Mouse (Mus musculus) liver, embryonic 16.5 days (tissue): ENCODE measurements around the gene Spg7. TPM values are rescaled to one million over a fixed set of nuclear protein-coding genes. Genes with fewer than 3 reads are reported as not detected.

Source experiments
- ATAC-seq: fragments of 200-750 bp; cut with Nextera tagmentation; 2 replicates; pipeline ENCODE4 v1.8.0; 2017; ENCODE audit warnings: low read depth, mild to moderate bottlenecking, moderate number of reproducible peaks, moderate library complexity
- H3K27ac ChIP-seq: fragments of 300-500 bp; sonication (generic); 2 replicates; pipeline ENCODE4 v1.5.1; 2014; ENCODE audit warnings: mild to moderate bottlenecking, low read length
- H3K27me3 ChIP-seq: fragments of 300-500 bp; sonication (generic); 2 replicates; pipeline ENCODE4 v1.6.1; 2014; ENCODE audit warnings: low read depth, low read length, mixed read lengths; ENCODE audit not compliant: control insufficient read depth, insufficient read depth
- H3K36me3 ChIP-seq: fragments of 300-500 bp; sonication (generic); 2 replicates; pipeline ENCODE4 v1.6.1; 2014; ENCODE audit warnings: mild to moderate bottlenecking; ENCODE audit not compliant: control insufficient read depth, insufficient read depth
- H3K4me1 ChIP-seq: fragments of 300-500 bp; sonication (generic); 2 replicates; pipeline ENCODE4 v1.6.1; 2014; ENCODE audit warnings: low read depth, low read length, mixed read lengths; ENCODE audit not compliant: control insufficient read depth
- H3K4me2 ChIP-seq: fragments of 300-500 bp; sonication (generic); 2 replicates; pipeline ENCODE4 v1.6.1; 2014; ENCODE audit warnings: low read depth, low read length, mixed read lengths
- H3K4me3 ChIP-seq: fragments of 300-500 bp; sonication (generic); 2 replicates; pipeline ENCODE4 v1.5.1; 2014; ENCODE audit warnings: low read depth, mild to moderate bottlenecking, low read length
- H3K9ac ChIP-seq: fragments of 300-500 bp; sonication (generic); 2 replicates; pipeline ENCODE4 v1.6.1; 2014; ENCODE audit warnings: low read depth, low read length
- H3K9me3 ChIP-seq: fragments of 300-500 bp; sonication (generic); replicated peaks from 2 replicates; pipeline ENCODE4 v1.6.1; 2016; ENCODE audit warnings: low read length; ENCODE audit not compliant: control insufficient read depth
- WGBS: fragments of 180-500 bp; shearing (Covaris S2); extraction: QIAGEN DNeasy Blood & Tissue Kit; methylation state at CpG from one replicate; pipeline ENCODE4 v1.1.7; 2014; ENCODE audit not compliant: insufficient replicate concordance; 5-methylcytosine and 5-hydroxymethylcytosine counted together
- polyA plus RNA-seq: library from polyadenylated mRNA; unstranded; fragments of >200 nt; fragmentation: Nextera tagmentation; extraction: Ambion mirVana; gene quantifications from 2 replicates; pipeline ENCODE4 v1.2.1, GENCODE M21; 2015

Spg7 gene
- polyA plus RNA-seq, 1 experiment from 2014 or later, result 20.7 TPM

DNA sequence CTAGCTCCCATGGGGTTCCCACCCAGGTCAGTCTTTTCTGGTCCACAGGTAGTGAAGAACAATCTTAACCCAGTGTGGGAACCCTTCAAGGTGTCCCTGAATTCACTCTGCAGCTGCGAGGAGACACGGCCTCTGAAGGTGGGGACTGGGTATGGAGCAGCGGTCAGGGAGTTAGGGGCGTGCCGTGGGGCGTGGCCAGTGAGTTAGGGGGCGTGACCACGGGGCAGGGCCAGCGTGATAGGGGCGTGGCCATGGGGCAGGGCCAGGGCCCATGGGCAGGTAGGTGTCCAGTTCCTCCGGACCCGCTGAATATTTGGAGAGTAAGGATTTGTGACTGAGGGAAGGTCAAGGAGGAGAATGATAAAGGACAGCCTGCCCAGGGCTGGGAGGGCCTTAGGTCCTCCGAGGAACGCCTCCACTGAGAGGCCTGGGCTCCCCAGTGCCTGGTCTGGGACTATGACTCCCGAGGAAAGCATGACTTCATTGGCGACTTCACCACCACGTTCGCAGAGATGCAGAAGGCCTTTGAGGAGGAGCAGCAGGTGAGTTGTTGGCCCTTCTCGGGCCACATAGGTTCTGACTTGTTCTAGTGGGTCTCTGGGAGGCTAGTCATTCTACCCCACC is 63.6 kb downstream of the Spg7 start:
- ATAC-seq, result peak; percentile 61
- Histone ChIP-seq H3K4me2 (no peak overlapping the region; the same call in 1 of the 2 replicates), H3K27me3 (peaks cover 8% of the 10 kb centered on the region; the same call in 1 of the 2 replicates)

DNA sequence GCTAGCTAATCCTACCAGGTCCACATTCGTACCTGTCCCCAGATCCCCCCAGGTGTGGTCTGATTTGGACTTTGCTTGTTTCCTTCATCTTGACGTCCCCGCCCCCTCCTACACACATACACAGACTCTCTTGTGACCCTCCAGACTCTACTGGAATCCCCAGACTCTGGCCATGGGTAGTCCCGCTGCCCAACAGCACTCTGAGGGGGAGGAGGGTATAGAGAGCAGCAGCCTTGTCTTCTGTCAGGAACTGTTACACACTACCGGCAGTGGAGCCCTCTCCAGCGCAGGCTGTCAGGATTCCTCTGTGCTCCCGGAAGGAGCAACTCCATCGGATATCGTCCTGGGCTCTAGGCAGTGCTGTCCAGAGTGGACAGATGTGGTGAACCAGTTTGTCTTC is 68.3 kb downstream of the Spg7 start:
- H3K4me3 ChIP-seq, result no peak overlapping the region
- no peak overlapping the region for H3K27ac ChIP-seq
- no peaks in the 10 kb centered on the region; the same call in 1 of the 2 replicates for H3K4me1 ChIP-seq
- H3K27me3 ChIP-seq, result peaks cover 2% of the 10 kb centered on the region; the same call in 1 of the 2 replicates
- H3K9me3 ChIP-seq, result peaks cover 3% of the 10 kb centered on the region; the same call in 1 of the 2 replicates
- no peaks in the 10 kb centered on the region for H3K36me3 ChIP-seq
- no peak overlapping the region for H3K4me2 ChIP-seq
- H3K9ac ChIP-seq, result no peak overlapping the region
- ATAC-seq, result no peak
- WGBS, result 41% methylated on average over 9 of the region's 9 CpGs

More for the DNA sequence above, 63.6 kb downstream of the Spg7 start:
- Histone ChIP-seq H3K4me3 (no peak overlapping the region), H3K36me3 (no peaks in the 10 kb centered on the region), H3K27ac (no peak overlapping the region), H3K4me1 (no peaks in the 10 kb centered on the region; the same call in 1 of the 2 replicates), H3K9me3 (no peaks in the 10 kb centered on the region), H3K9ac (no peak overlapping the region)
- 9% methylated on average over 19 of the region's 19 CpGs for WGBS

DNA sequence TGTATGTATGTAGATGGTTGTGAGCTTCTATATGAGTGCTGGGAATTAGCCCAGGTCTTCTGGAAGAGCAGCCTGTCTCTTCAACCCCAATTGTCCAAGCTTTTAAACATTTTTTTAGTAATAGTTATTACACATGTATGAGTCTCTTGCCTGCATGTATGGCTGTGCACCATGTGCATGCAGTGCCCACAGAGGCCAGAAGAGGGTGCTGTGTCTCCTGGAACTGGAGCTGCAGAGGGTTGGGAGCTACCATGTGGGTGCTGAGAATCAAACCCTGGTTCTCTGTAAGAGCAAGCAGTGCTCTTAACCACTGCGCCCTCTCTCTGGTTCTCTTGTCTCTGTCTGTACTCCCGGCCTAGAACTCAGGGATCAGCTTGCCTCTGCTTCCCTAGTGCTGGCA is 70.2 kb downstream of the Spg7 start:
- 80% methylated on average over 2 of the region's 2 CpGs for WGBS
- Histone ChIP-seq H3K27me3 (no peaks in the 10 kb centered on the region), H3K4me1 (no peaks in the 10 kb centered on the region), H3K4me2 (no peak overlapping the region), H3K27ac (no peak overlapping the region), H3K9ac (no peak overlapping the region), H3K36me3 (no peaks in the 10 kb centered on the region), H3K4me3 (no peak overlapping the region), H3K9me3 (peaks cover 3% of the 10 kb centered on the region; the same call in 1 of the 2 replicates)
- no peak for ATAC-seq

DNA sequence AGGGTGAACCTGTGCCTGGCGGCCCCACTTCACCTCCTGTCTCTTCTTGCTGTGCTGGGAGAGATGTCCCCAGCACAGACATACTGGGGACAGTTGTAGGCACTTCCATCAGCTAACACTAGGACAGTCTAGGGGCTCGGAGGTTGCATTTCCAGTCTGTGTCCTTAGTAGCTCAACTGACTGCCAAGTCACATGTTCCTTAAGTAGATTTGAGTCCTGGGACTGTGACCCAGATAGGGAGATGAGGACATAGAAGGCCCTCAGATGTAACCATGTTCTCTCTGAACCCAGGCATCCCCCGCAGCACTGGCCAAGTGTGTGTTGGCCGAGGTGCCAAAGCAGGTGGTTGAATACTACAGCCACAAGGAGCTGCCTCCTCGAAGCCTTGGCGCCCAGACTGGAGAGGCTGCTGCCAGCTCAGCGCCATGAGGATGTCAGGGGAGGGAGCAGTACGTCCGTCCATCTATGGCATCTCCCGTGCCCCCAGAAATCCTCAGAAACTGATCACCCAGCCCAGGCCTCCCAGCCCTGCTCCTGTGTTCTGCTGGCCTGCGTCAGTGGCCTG is 71.5 kb downstream of the Spg7 start:
- WGBS, result 70% methylated on average over 11 of the region's 11 CpGs
- H3K4me1 ChIP-seq, result no peaks in the 10 kb centered on the region

DNA sequence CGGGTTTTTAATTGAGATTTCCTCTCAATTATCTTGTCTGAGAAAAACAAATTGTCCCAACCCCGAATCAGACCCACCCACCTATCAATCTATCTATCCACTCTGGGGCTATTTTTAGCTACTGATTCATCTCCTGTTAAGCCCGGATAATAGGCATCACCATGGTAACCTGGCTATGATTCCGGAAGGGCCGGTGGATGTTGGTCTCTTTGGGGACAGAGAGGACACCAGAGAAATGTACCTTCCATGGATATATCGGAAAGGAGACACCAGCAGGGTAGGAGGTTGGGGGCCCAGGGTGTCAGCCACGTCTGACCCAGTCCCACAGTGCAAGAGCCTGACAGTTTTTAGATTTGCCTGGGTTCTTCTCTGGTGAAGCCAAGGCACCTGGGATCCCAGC is 72.7 kb downstream of the Spg7 start:
- ATAC-seq, result no peak
- Histone ChIP-seq H3K27me3 (no peaks in the 10 kb centered on the region), H3K9me3 (peaks cover 3% of the 10 kb centered on the region; the same call in 1 of the 2 replicates), H3K36me3 (no peaks in the 10 kb centered on the region), H3K27ac (no peak overlapping the region), H3K4me2 (no peak overlapping the region), H3K4me3 (no peak overlapping the region), H3K4me1 (no peaks in the 10 kb centered on the region), H3K9ac (no peak overlapping the region)
- 31% methylated on average over 7 of the region's 7 CpGs for WGBS

More for the DNA sequence above, 71.5 kb downstream of the Spg7 start:
- no peaks in the 10 kb centered on the region for H3K36me3 ChIP-seq
- H3K9me3 ChIP-seq, result peaks cover 3% of the 10 kb centered on the region; the same call in 1 of the 2 replicates
- no peak for ATAC-seq
- no peak overlapping the region for H3K4me3 ChIP-seq
- H3K9ac ChIP-seq, result no peak overlapping the region
- H3K27ac ChIP-seq, result no peak overlapping the region
- H3K4me2 ChIP-seq, result no peak overlapping the region
- no peaks in the 10 kb centered on the region for H3K27me3 ChIP-seq

DNA sequence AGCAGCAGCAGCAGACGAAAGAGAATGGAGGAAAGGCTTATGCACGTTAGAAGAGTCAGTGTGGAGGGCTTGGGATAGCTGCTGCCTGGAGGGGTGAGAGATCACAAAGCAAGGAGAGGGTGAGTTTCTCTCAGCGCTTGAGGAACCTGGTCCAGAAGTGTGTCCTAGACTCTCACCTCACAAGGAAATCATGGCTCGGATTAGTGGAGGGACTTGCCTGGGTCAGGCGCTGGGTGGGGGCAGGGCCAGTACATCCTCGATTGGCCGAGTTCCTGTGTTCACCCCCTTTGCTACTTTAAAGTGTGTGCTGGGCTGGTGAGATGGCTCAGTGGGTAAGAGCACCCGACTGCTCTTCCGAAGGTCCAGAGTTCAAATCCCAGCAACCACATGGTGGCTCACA is 73.1 kb downstream of the Spg7 start:
- no peak overlapping the region for H3K9ac ChIP-seq
- no peak overlapping the region for H3K4me3 ChIP-seq
- no peak overlapping the region for H3K4me2 ChIP-seq
- H3K9me3 ChIP-seq, result peaks cover 3% of the 10 kb centered on the region; the same call in 1 of the 2 replicates
- no peak overlapping the region for H3K27ac ChIP-seq
- H3K27me3 ChIP-seq, result no peaks in the 10 kb centered on the region
- 49% methylated on average over 9 of the region's 9 CpGs for WGBS
- no peak for ATAC-seq
- H3K4me1 ChIP-seq, result no peaks in the 10 kb centered on the region
- no peaks in the 10 kb centered on the region for H3K36me3 ChIP-seq

DNA sequence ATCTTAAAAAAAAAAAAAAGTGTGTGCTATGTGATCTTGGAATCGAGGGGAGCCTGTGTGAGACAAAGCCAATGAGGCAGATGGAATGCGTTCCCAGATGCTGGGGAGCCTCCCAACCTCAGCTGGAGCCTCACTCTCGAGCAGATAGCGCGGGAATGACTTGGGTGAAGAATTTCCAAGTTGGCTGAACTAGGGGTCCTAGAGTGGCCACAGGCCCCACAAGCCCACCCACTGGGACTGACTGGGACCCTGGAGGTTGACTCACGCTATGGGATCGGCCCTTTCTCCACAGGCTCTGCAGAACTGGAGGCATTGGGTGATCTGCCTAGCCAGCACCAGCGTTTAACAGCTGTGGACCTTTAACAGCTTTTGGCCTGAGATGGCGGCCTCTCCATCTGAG is 73.5 kb downstream of the Spg7 start:
- no peak overlapping the region for H3K27ac ChIP-seq

DNA sequence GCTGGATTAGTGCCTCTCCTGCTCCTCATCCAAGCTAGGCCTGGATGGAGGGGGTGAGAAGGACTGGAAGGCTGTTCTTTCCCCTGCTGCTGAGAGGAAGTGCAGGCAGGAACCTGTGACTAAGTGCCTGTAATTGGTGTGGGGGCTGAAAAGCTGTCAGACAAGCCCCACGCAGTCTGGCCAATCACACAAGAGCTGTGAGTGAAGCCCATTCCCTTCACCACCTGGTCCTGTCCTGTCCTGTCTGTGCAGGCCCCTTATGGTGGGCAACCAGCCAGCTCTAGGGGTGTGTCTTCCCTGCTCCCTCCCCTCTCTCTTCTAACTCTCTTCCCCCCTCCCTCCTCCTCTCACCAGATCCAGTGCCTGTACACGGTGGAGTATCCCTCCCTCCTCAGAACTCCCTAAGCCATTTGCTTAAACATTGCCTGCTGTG is 74.9 kb downstream of the Spg7 start:
- ATAC-seq, result no peak
- Histone ChIP-seq H3K9me3 (peaks cover 3% of the 10 kb centered on the region; the same call in 1 of the 2 replicates), H3K27ac (no peak overlapping the region), H3K36me3 (no peaks in the 10 kb centered on the region), H3K9ac (no peak overlapping the region; the same call in 1 of the 2 replicates), H3K4me2 (no peak overlapping the region), H3K27me3 (no peaks in the 10 kb centered on the region), H3K4me3 (no peak overlapping the region), H3K4me1 (no peaks in the 10 kb centered on the region)
- WGBS, result 26% methylated on average over 2 of the region's 2 CpGs

More for the DNA sequence above, 73.5 kb downstream of the Spg7 start:
- H3K9ac ChIP-seq, result no peak overlapping the region
- no peak overlapping the region for H3K4me3 ChIP-seq
- WGBS, result 68% methylated on average over 9 of the region's 9 CpGs
- no peaks in the 10 kb centered on the region for H3K27me3 ChIP-seq
- peaks cover 3% of the 10 kb centered on the region; the same call in 1 of the 2 replicates for H3K9me3 ChIP-seq
- no peaks in the 10 kb centered on the region for H3K36me3 ChIP-seq
- no peaks in the 10 kb centered on the region for H3K4me1 ChIP-seq
- no peak for ATAC-seq
- no peak overlapping the region for H3K4me2 ChIP-seq

DNA sequence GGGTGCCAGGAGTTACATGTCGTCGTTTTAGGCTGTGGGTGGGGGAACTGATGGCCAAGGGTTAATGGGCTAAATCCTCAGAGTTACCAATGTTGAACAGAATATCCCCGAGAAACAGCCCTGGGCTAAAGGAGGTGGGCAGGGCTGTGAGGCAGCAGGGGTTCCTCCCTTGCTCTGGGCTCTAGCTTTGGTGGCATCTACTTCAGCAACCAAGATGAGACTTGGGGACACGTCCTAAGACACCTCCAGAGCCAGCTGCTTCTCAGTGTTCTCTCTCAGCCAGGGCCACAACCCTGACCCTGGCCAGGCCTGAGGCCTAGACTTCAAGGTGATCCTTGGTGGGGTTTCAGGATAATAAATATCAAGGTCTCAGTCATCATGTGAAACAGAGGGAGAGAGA is 76.0 kb downstream of the Spg7 start:
- H3K27me3 ChIP-seq, result no peaks in the 10 kb centered on the region
- no peak for ATAC-seq
- no peak overlapping the region for H3K27ac ChIP-seq

More for the DNA sequence above, 76.0 kb downstream of the Spg7 start:
- no peaks in the 10 kb centered on the region for H3K9me3 ChIP-seq
- H3K4me3 ChIP-seq, result no peak overlapping the region
- 60% methylated on average over 4 of the region's 4 CpGs for WGBS
- H3K4me2 ChIP-seq, result no peak overlapping the region
- no peaks in the 10 kb centered on the region for H3K36me3 ChIP-seq
- H3K4me1 ChIP-seq, result no peaks in the 10 kb centered on the region
- H3K9ac ChIP-seq, result no peak overlapping the region
